Mouse (Mus musculus): ENCODE results near the gene Larp4b.

Gene Larp4b

DNA sequence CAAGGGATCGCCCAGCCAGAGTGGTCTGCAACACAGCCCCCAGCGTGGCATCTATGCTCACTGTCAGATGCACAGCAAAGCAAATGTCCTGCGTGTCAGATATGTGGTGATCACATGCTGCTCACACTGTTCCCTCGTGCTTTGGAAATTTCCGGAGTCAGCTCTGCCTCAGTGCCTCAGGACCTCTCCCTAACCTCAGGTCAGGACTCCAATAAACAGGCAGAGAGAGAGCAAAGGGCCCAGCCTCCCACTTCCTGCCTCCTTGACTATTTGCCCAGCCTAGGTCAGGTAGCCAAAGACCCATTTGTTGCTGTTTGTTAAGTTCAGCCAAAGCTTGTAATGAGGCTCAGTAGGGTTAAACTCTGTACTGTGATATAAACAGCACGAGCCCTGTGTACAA, 87.4 kb downstream of the Larp4b start:
- no peak for DNase-seq

DNA sequence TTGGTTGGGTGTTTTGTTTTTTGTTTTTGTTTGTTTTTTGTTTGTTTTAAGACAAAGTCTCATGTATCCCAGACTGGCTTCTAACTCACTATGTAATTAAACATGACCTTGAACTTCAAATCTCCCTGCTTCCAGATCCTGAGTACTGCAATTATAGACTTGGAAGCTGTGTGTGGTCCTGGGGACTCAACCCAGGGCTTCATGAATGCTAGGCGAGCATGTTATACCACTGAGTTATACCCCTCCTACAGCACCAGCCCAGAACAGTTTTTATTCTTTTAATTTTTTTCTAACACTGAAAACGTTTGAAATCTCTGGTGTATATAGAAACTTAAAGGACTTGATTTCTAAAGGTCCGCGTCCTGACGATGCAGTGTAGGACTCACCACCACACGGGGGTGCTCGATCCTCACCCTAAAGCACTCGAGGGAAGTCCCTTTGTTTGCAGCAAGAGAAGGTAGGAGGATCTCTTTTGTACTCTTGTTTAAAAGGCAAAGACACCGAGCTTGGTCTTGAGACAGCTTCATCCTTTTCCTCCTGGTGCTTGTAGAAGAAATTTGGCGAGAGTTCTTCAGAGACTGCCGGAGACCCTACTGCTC, 88.1 kb downstream of the Larp4b start:
- DNase-seq, result peak; percentile 61

- no peak for DNase-seq
Observed at GRCm38 (mm10) chr13:9184281-9184680, 90.6 kb downstream of the Larp4b start.

DNA sequence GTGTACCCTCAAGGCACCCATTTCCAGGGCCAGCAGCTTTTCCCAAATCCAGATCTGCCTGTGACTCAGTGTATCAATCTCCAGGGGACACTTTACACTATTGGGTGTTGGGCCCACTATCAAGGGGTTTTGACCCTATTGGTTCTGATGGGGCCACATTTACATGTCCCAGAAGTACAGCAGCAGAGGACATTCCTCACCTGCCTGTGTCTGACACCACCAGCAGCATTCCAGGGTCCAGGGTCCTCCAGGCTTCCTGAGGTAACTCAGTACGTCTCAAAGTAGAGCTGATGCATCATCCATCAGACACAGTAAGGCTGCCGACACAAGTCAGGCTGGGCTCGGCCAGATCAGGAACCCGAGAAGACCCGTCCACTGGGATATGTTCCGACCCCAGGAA, 91.0 kb downstream of the Larp4b start:
- no peak for DNase-seq

DNA sequence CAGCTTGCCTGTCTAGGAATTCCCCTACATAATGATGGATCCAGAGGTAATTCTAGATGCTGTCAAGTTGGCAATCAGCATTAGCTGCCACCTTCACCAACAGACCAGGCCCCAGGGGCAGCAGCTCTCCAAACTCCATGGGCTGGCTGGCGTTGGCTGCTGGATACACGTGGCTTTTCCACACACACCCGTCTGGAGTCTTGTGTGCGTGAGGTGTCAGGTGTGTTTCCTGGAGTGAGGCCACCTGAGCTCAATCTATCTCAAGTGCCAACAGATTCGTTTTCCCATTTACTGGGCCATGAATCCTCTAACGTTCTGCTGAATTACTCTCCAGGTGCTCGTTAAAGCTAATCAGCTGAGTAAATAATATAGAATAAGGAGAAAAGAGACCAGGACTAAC, 93.5 kb downstream of the Larp4b start:
- no peak for DNase-seq

GRCm38 (mm10) chr13:9187566-9188530, 94.2 kb downstream of the Larp4b start:
- DNase-seq, result no peak

- DNase-seq, result no peak
Observed at GRCm38 (mm10) chr13:9189481-9189880, 95.8 kb downstream of the Larp4b start.

DNA sequence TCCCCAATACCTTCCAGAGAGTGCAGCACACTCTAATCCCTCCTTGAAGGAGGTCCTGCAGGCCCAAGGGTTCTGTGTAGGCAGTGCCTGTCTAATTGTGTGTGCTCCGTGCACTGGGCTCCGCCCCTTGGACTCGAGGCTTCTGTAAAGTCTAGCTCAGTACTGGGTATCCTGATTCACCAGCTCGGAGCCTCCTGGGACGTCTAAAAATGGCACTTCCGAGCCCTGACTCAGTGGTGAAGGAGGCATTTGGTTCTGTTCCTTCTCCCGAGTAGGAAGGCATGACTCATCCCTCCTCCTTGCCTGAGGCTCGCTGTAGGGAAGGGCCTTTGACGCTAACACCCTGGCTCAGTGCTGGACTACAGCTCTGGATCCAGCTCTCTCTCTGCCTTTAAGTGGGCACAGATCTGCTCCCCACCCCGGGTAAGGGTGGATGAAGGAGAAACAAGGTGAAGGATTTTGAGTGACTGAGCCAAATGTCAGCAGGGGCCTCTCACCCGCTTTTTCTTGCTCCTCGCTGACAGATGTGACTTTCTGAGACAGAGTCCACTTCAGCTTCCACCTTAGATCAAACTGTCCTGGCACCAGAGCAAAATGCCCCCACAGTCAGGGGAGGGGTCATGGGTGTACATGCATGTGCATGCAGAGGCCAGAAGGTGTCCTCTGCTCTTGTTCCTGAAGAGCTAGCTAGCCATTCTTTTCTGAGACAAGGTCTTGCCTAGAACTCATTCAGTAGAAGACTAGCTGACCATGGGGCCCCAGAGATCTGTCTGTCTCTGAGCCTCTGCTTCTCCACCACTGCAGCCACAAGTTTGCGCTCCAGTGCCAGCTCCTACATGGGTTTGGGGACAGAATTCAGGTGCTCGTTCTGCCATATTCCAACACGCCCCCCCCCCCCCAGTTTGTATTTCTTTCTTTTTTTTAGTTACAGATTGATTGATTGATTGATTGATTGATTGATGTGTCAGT, 97.8 kb downstream of the Larp4b start:
- peak; percentile 18 for DNase-seq

DNA sequence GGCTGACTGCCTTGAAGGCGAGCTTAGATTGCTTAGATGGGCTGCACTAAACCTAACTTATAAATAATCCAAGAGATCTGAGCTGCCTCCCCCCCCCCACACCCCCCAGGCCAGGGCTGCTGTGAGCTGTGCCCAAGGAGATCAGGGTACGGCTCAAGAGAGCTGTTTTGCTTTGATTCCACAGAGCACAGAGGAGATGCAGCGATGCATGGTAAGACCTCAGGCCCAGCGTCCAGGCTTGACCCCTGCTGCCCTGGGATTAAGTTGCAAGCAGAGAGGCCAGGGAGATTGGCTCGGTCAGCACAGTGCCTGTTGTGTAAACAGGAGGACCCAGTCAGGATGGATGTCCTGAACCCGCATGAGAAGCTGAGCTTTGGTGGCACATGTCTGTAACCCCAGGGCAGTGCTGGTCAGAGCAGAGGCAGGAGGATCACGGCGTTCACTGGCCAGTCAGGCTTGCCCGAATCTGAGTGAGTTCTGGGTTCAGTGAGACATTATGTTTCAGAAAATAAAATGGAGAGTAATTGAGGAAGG, 99.2 kb downstream of the Larp4b start:
- no peak for DNase-seq

- no peak for DNase-seq
Observed at GRCm38 (mm10) chr13:9194656-9195055, 101.0 kb downstream of the Larp4b start.

DNA sequence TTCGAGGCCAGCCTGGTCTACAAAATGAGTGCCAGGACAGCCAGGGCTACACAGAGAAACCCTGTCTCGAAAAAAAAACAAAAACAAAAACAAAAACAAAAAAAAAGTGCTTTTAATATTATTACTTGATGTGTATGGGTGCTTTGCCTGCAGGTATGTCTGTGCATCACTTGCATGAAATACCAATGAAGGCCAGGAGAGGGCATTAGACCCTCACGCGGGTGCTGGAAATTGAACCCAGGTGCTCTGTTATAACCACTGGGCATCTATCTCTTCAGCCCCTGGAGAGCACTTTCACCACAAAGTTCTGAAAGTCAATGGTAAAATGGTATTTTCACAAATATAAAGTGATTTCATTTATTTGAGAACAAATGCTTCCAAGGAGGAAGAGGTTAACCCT, 101.9 kb downstream of the Larp4b start:
- no peak for DNase-seq

DNA sequence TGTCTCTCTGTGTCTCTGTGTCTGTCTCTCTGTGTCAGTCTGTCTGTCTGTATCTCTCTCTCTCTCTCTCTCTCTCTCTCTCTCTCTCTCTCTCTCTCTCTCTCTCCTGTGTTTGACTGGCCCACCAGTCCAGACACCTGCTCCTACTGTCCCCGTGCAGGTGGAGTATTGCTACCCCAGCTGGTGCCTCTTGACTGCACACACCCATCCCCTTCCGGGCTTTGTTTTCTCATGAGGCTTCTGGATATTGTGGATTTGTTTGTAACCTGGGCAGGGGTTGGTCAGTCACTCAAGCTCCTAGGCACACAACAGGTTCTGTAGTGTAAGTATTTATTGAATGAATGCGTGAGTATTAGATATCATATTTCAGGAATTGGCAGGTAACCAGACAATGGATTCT, 104.4 kb downstream of the Larp4b start:
- no peak for DNase-seq

DNA sequence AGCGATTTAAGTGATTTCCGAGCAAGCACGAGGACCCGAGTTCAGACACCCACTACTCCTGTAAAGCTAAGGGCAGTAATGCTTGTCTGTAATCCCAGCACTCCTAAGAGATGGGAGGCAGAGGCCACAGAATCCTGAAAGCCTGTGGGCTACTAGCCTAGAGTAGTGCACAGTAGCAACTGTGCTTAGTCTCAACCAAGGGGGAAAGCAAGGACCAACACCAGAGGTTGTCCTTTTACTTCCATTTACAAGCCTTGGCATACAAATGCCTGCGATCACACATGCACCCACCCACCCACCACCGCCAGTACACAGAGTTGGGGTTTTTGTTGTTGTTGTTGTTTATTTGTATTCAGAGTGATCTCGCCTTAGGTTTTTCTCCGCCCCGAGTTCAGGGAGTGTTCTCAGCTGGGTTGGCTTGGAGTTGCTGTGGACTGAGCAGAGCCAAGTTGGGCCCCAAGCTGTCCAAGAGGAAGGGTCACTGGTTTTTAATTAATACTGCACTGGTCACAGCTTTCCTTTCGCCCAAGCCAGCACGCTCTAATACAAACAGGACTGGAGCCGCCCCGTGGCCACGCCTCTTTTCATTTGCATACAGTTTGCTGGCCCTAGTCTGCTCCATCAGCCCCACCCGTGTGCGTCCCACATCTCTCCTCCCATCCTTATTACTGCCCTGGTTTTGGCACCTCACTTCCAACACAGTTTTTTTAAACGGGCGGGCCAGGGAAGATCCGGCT, 105.2 kb downstream of the Larp4b start:
- no peak for DNase-seq

DNA sequence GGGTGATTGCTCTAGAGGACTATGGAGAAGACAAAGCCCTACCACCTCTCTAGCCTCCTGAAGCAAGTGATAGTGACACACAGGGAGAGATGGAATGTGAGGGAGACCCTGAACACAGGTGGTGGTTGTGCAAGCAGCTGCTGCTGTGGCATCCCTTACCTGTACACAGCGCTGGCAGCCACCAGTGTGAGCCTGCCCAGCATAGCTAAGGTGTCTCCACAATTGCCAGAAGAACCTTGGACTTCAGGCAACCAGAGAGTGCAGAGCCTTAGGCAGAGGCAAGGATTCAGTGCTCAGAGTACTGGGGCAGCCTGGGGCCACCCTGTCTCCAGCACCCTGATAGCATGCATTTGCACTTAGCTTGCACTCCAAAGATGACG, 105.8 kb downstream of the Larp4b start:
- DNase-seq, result no peak

DNA sequence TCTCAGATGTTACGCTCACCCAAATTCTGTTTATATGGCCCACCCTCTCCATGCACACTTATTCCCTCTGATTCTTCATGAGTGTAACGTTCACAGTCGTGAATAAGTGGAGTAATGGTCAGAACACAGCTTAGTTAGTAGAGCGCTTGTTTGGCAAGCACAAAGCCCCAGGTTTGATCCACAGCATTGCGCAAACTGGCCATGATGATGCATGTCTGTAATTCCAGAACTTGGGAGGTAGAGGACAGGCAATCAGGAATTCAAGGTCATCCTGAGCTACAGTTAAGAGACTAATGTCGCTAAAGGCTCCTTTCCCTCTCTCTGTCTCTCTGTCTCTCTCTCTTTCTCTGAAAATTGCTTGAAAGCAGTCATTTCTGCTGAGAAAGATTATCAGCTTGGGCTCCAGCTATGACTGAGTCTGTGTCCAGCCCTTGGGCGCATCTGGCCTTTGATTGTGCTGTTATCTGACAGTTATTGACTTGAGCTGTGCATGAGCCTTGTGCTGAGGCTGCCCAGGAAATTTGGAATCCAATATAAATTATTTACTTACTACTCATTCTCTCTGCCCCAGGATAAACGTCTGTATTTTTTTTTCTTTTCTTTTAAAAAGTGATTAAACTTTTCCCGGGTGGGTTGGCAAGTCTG, 129.2 kb downstream of the Larp4b start:
- DNase-seq, result no peak

All from cerebellum, adult 11 months (tissue).